Mouse (Mus musculus) stomach, postnatal 0 days (tissue): ENCODE data around the gene Liph.

Experiments used
- CTCF ChIP-seq: IDR thresholded peaks from 2 replicates; pipeline ENCODE4 v1.5.1; 2016; ENCODE audit warnings: antibody characterized with exemption, low read depth, mild to moderate bottlenecking, moderate library complexity
- EP300 ChIP-seq: optimal IDR thresholded peaks from 2 replicates; pipeline ENCODE3; 2016; ENCODE audit warnings: antibody characterized with exemption

GRCm38 (mm10) chr16:21977347-21977746 is 18.1 kb downstream of the Liph start:
- TF ChIP-seq CTCF = no peak
- no peak for TF ChIP-seq EP300
